Mouse (Mus musculus) heart, embryonic 16.5 days (tissue): ENCODE data around the gene Itga10. TPM values are rescaled to one million over a fixed set of nuclear protein-coding genes. Genes with fewer than 3 reads are reported as not detected.

Experiments used
- ATAC-seq: fragments of 200-750 bp; cut with Nextera tagmentation; replicated peaks from 2 replicates; pipeline ENCODE4 v1.8.0; 2017; ENCODE audit warnings: moderate number of reproducible peaks; ENCODE audit not compliant: insufficient read depth, low FRiP score; ENCODE audit errors: extremely low read depth
- H3K27ac ChIP-seq: fragments of 300-500 bp; sonication (generic); 2 replicates; pipeline ENCODE4 v1.5.1; 2014; ENCODE audit warnings: mild to moderate bottlenecking, low read length, control low read depth, moderate library complexity
- H3K27me3 ChIP-seq: fragments of 300-500 bp; sonication (generic); 2 replicates; pipeline ENCODE4 v1.6.1; 2014; ENCODE audit warnings: low read length, mixed read lengths; ENCODE audit not compliant: control insufficient read depth, insufficient read depth
- H3K36me3 ChIP-seq: fragments of 300-500 bp; sonication (generic); 2 replicates; pipeline ENCODE4 v1.6.1; 2014; ENCODE audit not compliant: control insufficient read depth, insufficient read depth
- H3K4me1 ChIP-seq: fragments of 300-500 bp; sonication (generic); 2 replicates; pipeline ENCODE4 v1.6.1; 2014; ENCODE audit warnings: low read length, mixed read lengths; ENCODE audit not compliant: control insufficient read depth, insufficient read depth
- H3K4me2 ChIP-seq: fragments of 300-500 bp; sonication (generic); 2 replicates; pipeline ENCODE4 v1.6.1; 2014; ENCODE audit warnings: low read depth, mild to moderate bottlenecking, control low read depth, low read length
- H3K4me3 ChIP-seq: fragments of 300-500 bp; sonication (generic); 2 replicates; pipeline ENCODE4 v1.5.1; 2014; ENCODE audit warnings: mild to moderate bottlenecking, control low read depth, low read length
- H3K9ac ChIP-seq: fragments of 300-500 bp; sonication (generic); 2 replicates; pipeline ENCODE4 v1.6.1; 2014; ENCODE audit warnings: low read length, control low read depth
- H3K9me3 ChIP-seq: fragments of 300-500 bp; sonication (generic); replicated peaks from 2 replicates; pipeline ENCODE4 v1.6.1; 2016; ENCODE audit warnings: low read length; ENCODE audit not compliant: control insufficient read depth
- WGBS: fragments of 180-500 bp; shearing (Covaris S2); extraction: QIAGEN DNeasy Blood & Tissue Kit; methylation state at CpG from one replicate; pipeline ENCODE4 v1.1.7; 2014; 5-methylcytosine and 5-hydroxymethylcytosine counted together
- polyA plus RNA-seq: library from polyadenylated mRNA; unstranded; fragments of >200 nt; fragmentation: Nextera tagmentation; extraction: Ambion mirVana; gene quantifications from 2 replicates; pipeline ENCODE4 v1.2.1, GENCODE M21; 2015

Gene Itga10
- polyA plus RNA-seq, 1 experiment from 2014 or later = 0.83 TPM

DNA sequence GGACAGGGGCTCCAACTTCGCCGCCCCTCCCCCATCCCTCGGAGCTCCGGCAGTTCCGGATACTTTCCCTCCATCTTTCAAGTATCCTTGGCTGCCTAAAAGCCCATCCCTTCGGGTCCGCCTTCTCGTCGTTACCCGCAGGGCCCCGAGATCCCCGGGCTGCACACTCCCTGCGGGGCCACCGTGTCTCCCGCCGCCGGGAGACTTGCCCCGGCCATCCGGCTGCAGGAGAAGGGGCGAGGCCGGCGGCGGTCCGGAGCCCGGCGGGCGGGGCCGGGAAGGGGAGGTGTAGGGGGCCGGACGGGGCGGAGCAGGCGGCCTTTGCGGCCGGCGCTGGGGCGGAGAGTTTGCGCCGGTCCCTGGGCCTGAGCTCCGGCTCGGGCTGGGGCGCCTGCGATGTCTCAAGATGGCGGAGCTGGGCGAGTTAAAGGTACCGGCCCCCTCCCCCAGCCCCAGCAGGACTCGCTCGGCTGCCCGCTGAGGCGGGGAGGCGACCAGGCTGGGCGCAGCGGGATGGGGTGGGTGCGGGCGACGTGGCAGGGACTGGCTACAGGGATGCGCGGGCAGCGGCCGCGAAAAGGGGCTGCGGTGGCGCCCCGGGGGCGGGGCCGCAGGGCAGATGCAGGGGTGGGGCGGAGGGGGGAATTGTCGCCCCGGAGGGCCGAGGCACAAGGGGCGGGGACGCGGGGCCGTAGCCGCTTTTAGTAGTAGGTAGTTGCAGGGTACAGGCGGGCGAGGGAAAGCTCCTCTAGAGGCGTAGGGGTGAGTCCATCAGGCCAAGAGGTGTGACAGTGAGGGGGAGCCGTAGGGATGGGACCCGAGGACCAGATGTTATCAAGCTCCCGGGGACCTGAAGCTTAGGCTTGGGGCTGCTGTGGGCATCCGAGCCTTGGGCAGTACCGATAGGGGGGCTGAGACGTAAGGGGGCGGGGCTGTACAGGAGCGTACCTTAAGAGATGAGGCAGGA, 51.7 kb downstream of the Itga10 start:
- Histone ChIP-seq H3K4me2 (peak overlapping the region; percentile 90), H3K9me3 (no peaks in the 10 kb centered on the region), H3K4me1 (peaks cover 21% of the 10 kb centered on the region), H3K9ac (peak overlapping the region; percentile 95), H3K36me3 (peaks cover 24% of the 10 kb centered on the region), H3K27me3 (no peaks in the 10 kb centered on the region), H3K27ac (peak overlapping the region; percentile 95), H3K4me3 (peak overlapping the region; percentile 93)
- WGBS = under 1% methylated on average over 83 of the region's 85 CpGs
- peak; percentile 95 for ATAC-seq

DNA sequence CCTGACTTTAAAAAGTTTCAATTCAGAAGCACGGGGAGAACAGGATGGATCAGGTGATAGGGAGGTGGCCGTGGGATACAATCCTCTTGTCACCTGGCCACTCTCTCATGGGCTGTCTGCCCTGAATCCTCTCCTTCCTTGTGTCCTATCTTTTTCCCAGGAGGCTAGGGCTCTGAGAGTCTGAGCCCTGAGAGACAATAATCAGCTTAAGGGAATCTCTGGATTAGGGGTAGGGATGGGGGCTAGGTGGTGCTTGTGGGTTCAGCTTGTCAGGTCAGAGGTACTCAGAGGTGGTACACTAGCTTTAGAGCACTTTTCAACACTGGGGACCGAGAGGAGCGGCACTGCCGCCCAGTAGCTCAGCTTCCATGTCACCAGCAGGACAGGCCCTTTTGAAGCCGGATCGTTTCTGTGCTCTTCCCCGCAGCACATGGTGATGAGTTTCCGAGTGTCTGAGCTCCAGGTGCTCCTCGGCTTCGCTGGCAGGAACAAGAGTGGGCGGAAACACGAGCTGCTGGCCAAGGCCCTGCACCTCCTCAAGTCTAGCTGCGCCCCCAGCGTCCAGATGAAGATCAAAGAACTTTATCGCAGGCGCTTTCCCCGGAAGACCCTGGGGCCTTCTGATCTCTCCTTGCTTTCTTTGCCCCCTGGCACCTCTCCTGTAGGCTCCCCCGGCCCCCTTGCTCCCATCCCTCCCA, 53.8 kb downstream of the Itga10 start:
- WGBS = 51% methylated on average over 19 of the region's 19 CpGs
- Histone ChIP-seq H3K36me3 (peaks cover 40% of the 10 kb centered on the region), H3K4me3 (no peak overlapping the region), H3K4me2 (no peak overlapping the region), H3K4me1 (peaks cover 21% of the 10 kb centered on the region), H3K9ac (no peak overlapping the region), H3K27me3 (no peaks in the 10 kb centered on the region), H3K27ac (no peak overlapping the region), H3K9me3 (no peaks in the 10 kb centered on the region)
- no peak for ATAC-seq

GRCm38 (mm10) chr3:96700376-96700775, 55.0 kb downstream of the Itga10 start:
- H3K4me1 ChIP-seq = peaks cover 15% of the 10 kb centered on the region
- H3K4me3 ChIP-seq = no peak overlapping the region
- no peak overlapping the region for H3K4me2 ChIP-seq
- no peak overlapping the region for H3K27ac ChIP-seq
- peaks cover 48% of the 10 kb centered on the region for H3K36me3 ChIP-seq
- WGBS = 53% methylated on average over 7 of the region's 7 CpGs
- H3K9ac ChIP-seq = no peak overlapping the region
- H3K27me3 ChIP-seq = no peaks in the 10 kb centered on the region
- no peaks in the 10 kb centered on the region for H3K9me3 ChIP-seq
- ATAC-seq = no peak

- no peak overlapping the region for H3K4me2 ChIP-seq
- H3K27me3 ChIP-seq = no peaks in the 10 kb centered on the region
- H3K9me3 ChIP-seq = no peaks in the 10 kb centered on the region
- H3K9ac ChIP-seq = no peak overlapping the region
- no peak for ATAC-seq
- peaks cover 48% of the 10 kb centered on the region for H3K36me3 ChIP-seq
- H3K27ac ChIP-seq = no peak overlapping the region
- H3K4me3 ChIP-seq = no peak overlapping the region
- WGBS = 86% methylated on average over 4 of the region's 4 CpGs
- peaks cover 8% of the 10 kb centered on the region for H3K4me1 ChIP-seq
These were observed 55.6 kb downstream of the Itga10 start for GRCm38 (mm10) chr3:96701003-96701402.

DNA sequence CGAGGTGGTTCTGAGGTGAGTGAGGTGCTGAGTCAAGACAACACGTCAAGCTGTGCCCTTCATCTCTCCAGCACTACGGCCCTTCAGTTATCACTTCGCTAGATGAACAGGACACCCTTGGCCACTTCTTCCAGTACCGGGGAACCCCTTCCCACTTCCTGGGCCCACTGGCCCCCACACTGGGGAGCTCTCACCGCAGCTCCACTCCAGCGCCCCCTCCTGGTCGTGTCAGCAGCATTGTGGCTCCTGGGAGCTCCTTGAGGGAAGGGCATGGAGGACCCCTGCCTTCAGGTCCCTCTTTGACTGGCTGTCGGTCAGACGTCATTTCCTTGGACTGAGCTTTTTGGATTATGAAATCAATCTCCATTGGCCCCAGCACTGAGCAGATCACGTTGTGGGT, 59.4 kb downstream of the Itga10 start:
- H3K4me1 ChIP-seq = peaks cover 6% of the 10 kb centered on the region
- no peak overlapping the region for H3K27ac ChIP-seq
- peaks cover 46% of the 10 kb centered on the region for H3K36me3 ChIP-seq
- H3K4me2 ChIP-seq = no peak overlapping the region
- no peak for ATAC-seq
- no peak overlapping the region for H3K4me3 ChIP-seq
- H3K9me3 ChIP-seq = no peaks in the 10 kb centered on the region
- no peak overlapping the region for H3K9ac ChIP-seq
- 68% methylated on average over 11 of the region's 11 CpGs for WGBS
- H3K27me3 ChIP-seq = no peaks in the 10 kb centered on the region

DNA sequence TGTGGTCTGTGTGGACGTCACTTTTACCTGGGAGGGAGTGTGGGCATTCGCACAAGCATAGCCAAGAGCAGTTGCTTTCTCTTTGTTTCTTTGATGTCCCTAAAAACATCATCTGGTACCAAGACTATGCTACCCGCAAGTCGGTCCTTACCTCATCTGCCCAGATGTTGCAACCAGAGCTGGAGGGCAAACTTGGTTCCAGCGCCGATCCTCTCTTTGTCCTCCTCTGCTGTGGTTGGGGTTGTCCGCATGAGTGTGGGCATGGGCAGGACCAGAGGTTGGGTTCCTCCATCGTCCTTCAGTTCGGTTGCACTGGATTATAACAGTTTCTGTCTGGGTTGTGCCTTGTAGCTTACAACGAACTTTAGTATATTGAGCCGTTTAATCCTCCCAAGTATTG, 60.8 kb downstream of the Itga10 start:
- no peak overlapping the region for H3K4me3 ChIP-seq
- peaks cover 47% of the 10 kb centered on the region for H3K36me3 ChIP-seq
- no peaks in the 10 kb centered on the region for H3K9me3 ChIP-seq
- WGBS = 84% methylated on average over 11 of the region's 11 CpGs
- no peak for ATAC-seq
- no peak overlapping the region for H3K27ac ChIP-seq
- no peaks in the 10 kb centered on the region for H3K27me3 ChIP-seq
- H3K9ac ChIP-seq = no peak overlapping the region
- H3K4me2 ChIP-seq = no peak overlapping the region
- H3K4me1 ChIP-seq = peaks cover 6% of the 10 kb centered on the region

GRCm38 (mm10) chr3:96706984-96707383, 61.6 kb downstream of the Itga10 start:
- Histone ChIP-seq H3K4me2 (no peak overlapping the region), H3K4me1 (peaks cover 6% of the 10 kb centered on the region), H3K9me3 (no peaks in the 10 kb centered on the region), H3K4me3 (no peak overlapping the region), H3K27ac (no peak overlapping the region), H3K36me3 (peaks cover 47% of the 10 kb centered on the region), H3K9ac (no peak overlapping the region), H3K27me3 (no peaks in the 10 kb centered on the region)
- ATAC-seq = no peak
- WGBS = 66% methylated on average over 7 of the region's 7 CpGs

- Histone ChIP-seq H3K27me3 (no peaks in the 10 kb centered on the region), H3K27ac (no peak within 1 kb of the TSS), H3K4me3 (peak within 1 kb of the TSS; percentile 62), H3K9ac (peak within 1 kb of the TSS; percentile 79), H3K4me1 (peaks cover 6% of the 10 kb centered on the region), H3K9me3 (no peaks in the 10 kb centered on the region), H3K4me2 (peak within 1 kb of the TSS; percentile 99), H3K36me3 (peaks cover 50% of the 10 kb centered on the region)
- WGBS = 5% methylated on average over 42 of the region's 42 CpGs
- peak; percentile 83 for ATAC-seq
These were observed 62.7 kb downstream of the Itga10 start, which contains the start of gene Nudt17 for GRCm38 (mm10) chr3:96707903-96708683. Gene Nudt17 (minus strand): TSS chr3:96708562.
